Mouse (Mus musculus) brain, adult 2 months (tissue): Measurements from ENCODE around the gene Cpm.

Experiments used
- DNase-seq: peaks from one replicate; pipeline ENCODE4 v3.0.0; 2011; ENCODE audit warnings: low read depth, low spot score

The Cpm gene

DNA sequence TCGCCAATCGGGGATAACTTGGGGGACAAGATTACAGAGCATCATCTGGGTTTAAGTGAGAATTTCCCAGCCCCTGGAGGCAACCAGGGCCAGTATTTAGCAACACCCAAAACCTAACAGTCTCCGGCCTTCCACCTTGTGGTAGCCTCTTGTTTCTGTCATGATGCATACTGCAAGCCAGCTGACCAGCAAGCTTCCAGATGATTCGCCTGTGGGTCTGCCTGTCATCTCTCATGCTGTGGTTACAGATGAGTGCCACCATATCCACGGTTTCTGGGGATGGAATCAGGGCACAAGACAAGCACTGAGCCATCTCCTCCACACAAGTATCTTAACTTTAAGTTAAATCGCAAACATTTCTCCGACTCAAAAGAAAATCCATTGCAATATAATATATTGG lies 58.3 kb downstream of the Cpm start:
- DNase-seq = no peak

DNA sequence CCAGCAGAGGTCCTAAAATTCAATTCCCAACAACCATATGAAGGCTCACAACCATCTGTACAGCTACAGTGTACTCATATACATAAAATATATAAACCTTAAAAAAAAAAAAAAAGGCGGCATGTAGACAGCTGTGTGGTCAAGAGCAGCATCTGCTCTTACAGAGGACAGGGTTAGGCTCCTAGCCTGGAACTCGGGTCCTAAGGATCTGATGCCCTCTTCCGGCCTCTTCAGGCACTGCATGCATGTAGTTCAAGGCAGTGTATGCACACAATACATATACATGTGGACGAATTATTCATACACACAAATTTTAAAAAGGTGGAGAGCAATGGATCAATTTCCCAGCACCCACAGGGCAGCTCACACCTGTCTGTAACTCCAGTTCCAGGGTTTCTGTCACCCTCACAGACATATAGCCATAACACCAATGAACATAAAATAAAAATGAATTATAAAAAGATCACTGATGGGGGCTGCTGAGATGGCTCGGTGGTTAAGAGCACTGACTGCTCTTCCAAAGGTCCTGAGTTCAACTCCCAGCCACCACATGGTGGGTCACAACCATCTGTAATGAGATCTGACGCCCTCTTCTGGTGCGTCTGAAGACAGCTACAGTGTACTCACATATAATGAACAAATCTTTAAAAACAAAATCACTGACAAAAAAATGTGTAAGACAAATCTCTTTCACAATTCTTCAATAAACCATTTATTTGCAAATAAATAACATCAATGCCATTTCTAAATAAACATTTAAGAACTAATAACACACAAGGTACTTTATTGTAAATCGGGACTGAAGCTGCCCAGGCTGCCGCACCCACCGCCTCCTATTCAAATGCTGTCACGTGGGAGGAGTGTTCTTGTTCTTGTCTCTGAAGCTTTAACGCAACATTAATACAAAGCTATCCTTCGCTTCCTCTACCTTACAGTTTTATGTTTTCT lies 59.2 kb downstream of the Cpm start:
- peak; percentile 46 for DNase-seq

DNA sequence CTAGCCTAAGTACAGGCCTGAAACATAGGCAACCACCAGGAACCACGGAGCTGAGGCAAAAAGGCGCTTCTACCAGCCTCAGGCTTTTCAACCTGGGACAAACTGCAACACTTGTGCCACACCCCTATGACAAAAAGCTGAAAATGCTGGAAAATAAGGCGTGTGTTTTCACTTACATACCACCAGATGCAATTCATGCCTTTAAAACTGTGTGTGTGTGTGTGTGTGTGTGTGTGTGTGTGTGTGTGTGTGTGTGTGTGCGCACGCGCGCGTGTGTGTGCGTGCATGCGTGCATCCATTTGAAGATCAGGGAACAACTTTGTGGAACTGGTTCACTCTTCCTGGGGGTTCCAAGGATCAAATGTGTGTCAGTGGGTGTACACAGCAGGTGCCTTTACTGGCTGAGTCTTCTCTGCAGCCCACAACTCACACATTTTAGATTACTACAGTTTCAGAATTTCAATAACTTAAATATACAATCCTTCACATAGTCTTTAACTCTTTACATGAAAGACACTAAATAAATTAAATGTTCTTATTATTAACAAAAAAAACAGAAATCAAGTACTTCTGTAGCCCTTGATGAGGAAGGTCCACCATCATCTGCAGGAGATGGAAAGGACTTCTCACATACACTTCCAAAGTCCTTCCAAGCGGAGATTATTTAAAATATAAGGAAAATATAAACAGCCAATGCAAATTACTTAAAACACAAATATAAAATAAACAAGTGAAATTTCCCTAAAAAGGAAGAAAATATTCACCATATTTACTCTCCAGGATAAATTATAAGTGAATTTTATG lies 60.2 kb downstream of the Cpm start:
- DNase-seq = no peak

DNA sequence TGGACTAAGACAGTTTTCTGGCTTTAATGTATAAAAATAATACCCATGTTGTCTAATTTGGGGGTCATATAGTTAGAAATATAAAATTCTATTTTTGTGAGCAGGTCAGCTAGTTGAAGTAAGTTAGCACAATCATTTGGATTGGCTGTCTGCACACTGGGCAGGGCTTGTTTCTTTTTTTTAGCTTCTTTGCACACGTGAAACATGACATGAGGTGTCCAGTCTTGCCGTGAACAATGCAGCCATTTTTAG lies 60.7 kb downstream of the Cpm start:
- DNase-seq = no peak

DNA sequence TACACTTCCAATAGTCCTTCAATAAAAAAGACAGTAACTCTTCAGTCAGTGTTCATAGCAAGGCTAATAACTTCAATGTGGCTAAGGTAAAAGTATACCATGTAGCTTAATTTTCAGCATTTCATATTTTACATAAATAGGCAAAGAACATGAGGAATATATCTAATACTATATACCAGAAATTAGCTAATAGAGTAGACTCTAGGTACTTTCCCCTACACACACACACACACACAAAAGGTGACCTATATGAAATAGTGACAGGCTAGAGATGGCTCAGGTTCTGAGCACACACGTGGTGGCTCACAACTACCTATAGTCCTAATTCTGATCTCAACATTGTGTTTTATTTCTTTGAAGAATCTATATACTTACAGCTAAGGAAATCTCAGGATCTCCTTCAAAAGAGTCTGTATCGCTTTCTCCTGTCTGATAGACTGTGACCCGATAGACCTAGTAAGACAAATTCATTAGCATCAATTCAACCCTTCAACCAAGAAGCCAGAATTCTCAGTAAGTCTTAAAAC lies 61.5 kb downstream of the Cpm start:
- DNase-seq = no peak

DNA sequence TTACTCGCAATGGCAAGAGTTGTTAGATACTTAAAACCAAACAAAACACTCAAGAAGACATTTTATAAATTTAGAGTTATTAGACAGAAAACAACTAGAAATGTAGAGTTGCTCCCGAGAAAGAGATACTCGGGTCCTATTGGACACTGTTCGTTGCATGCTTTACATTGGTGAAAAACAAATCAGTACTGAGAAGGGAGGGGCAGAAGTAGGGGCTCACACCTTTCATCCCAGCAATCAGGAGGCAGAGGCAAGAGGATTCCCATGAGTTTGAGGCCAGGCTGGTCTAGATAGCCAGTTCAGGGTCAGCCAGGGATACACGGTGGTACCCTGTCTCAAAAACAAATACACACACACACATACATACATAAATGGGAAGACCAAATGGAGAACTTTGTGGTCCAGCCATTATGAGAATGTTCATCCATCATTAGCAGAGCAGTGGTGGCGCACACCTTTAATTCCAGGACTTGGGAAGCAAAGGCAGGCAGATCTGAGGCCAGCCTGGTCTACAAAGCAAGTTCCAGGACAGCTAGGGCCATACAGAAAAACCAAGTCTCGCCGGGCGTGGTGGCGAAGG lies 62.2 kb downstream of the Cpm start:
- DNase-seq = no peak

DNA sequence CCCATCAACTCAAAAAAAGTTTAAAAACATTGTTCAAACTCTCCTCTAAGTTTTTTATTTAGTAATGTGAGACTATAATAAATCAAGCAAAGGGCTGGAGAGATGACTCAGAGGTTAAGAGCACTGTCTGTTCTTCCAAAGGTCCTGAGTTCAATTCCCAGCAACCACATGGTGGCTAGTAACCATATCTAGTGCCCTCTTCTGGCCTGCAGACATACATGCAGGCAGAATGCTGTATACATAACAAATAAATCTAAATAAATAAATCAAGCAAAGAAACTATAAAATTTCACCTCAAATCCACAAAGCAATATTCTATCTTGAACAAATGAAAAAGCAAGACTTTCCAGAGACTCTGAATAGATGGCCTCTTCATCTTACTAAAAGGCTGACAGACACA lies 62.9 kb downstream of the Cpm start:
- DNase-seq = no peak

DNA sequence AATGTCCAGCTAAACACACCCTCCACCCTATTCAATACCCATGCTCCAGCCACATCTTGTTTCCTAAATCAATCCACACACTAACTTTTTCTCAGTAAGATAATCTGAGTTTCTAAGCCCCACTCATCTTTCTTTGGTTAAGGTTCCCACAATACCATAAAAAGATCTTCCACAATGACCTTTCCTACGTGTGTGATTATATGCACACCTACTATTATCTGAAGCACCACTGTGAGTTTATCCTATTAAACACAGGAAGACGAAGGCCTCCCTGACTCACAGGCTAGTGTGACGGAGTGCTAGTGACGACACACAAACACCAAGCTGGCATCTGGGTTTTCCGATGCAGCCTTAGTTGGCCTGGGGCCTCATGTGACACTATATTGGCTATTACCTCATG lies 63.7 kb downstream of the Cpm start:
- no peak for DNase-seq

DNA sequence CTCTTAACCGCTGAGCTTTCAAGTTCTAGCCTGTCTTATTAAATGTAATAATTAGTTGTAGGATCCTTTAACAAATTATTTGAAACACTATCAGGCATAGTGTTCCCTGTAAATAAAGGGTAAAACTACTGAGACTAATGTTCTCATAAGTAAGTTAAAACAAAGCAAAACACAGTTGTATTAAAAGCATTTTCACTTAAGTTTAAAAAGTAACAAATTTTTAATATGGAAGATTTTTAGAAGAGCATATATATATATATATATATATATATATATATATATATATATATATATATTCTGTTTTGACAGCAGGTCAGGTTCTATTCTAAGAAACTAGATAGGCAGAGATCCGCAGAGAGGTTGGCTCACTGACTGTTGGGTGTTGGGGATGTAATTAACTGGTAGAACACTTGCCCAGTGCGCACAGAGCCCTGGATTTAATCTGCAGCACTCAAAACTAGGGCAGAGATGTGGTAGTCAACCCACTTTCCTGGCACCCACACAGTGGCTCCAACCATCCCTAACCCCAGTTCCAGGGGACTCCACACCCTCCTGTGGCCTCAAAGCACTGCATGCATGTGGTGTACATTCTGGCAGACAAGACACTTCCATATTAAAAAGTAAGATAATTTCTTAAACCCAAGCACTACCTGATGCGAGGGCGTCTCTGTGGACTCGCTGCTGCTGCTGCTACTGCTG lies 65.1 kb downstream of the Cpm start:
- no peak for DNase-seq

DNA sequence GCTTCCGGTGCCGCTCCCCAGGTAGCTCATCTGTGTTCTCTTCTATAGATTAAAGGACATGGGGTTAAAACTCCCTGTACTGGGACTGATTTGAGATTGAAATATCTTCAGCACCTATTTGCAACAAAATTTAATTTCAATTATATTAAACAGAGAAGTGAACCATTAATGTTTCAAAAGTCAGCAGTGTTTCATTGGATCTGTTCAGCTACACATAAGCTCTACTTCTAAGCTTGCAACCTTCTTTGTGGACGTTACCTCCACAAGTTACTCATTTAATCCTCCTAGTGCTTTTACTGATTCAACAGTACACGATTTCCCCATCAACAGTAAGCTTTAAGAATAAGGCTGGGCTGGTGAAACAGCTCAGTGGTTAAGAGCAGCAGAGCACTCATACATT lies 65.7 kb downstream of the Cpm start:
- no peak for DNase-seq

DNA sequence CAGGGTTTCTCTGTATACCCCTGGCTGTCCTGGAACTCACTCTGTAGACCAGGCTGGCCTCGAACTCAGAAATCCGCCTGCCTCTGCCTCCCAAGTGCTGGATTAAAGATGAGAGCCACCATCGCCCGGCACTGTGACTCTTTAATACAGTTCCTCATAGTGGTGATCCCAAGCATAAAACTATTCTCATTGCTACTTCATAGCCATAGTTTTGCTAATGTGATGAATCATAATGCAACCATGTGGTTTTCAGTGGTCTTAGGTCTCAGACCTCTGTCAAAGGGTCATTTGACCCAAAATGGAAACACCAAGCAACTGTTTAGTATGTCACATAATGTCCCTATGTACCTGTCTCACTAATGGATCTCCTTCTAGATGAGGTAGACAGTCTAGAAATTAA lies 66.3 kb downstream of the Cpm start:
- DNase-seq = no peak

DNA sequence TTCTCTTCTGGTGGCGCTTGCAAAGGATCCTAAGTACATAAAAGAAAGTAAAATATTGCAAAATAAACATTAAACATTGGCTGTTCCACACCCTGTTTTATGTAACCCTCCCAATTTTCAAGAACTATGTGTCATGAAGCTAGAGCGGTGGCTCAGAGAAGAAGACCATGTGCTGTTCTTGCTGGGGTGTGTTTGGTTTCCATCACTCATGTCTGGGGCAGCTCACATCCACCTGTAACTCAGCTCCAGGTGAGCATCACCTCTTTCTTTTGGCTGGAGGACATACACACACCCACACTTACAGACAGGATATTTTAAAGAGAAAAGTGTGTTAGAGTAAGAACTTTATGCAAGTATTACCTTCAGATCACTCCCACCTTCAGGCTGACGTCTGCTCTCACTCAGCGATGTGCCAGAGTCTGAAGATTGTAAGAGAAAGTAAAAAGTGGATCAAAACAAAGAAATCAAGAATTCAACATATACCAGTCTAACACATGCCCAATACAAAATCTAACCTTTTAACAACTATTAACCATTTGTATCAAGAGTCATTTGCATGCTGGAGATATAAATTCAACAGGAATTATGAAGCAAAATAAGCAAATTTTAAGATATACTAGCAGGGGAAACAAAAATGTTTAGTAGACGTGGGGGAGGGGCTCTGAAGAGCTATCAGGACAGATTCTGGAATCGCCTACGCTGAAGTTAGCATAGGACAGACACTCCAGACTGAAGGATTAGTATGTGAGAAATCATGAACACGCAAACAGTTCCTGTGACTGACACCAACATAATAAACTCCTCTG lies 66.9 kb downstream of the Cpm start:
- no peak for DNase-seq

DNA sequence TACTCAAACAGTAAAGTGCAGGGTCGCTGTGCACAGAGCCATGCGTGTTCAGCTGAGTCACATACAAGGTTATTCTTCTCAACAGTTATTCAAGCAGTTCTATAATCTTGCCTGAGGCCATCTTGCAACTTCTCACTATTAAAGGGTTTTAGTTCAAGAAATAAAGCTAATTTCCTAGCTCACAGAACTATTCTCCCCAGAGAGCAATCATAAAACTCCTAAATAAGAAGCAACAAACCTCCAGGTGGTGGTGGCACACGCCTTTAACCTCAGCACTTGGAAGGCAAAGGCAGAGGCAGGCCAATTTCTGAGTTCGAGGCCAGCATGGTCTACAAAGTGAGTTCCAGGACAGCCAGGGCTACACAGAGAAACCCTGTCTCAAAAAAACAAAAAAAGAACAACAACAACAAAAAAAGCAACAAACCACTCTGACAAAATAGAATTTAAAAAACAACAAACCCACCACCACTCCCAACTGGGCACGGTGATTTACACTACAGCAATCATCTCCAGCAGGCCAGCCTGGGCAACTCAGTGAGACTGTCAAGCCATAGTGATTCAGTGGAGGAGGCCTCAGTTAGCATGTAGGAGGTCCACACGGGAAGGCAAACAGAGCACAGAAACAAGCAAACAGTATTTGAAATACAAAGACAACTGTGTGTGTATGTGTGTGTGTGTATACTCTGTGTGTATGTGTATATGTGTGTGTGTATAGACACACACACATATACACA lies 67.7 kb downstream of the Cpm start:
- DNase-seq = no peak

DNA sequence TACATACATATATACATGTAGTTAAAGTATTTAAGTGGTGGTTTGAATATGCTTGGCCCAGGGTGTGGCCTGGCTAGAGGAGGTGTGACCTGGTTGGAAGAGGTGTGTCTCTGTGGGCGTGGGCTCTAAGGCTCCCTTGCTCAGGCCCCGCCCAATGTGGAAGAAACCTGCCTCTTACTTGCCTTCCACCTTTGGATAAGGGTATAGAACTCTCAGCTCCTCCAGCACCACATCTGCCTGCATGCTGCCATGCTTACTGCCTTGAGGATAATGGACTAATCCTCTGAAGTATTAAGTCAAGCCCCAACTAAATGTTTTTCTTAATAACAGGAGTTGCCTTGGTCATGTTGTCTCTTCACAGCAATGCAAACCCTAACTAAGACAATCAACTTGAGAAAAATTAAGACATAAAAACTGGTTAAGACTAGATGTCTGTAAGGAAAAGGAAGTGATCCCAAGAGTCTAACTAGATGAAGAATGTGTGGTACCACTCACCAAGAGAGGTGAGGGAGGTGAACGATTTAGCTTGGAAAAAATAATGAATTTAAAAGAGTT lies 68.3 kb downstream of the Cpm start:
- no peak for DNase-seq

DNA sequence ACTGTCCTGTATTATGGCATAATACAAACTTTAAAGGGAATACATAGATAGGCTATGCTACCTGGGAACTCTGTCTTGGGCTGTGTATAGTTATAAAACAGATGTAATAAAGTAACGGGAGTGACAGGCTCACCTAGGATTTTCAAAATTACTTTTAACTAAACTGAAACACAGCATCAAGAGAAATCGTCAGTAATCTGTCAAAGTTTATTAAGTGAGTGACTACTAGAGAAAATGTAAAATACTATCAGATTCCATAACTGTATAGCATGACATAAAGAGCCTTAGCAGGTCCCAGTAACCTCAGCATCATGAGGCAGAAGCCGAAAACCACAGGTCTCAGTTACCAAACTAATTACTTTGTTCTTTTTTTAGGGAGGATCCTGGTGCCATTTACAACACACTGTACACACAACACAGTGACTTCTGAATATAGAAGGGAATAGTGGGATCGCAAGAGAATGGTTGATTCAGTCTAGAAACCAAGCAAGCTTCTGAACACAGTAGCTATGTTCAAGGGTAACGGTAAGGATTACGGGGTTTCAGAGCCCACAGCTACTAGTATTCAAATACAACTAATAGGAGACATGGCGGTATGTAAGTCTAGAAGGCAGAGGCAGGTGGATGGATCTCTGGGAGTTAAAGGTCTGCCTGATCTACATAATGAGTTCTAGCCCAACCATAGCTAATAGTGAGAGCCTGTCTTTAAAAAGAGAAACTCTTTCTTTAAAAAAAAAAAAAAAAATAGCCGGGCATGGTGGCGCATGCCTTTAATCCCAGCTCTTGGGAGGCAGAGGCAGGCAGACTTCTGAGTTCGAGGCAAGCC lies 69.2 kb downstream of the Cpm start:
- DNase-seq = no peak

DNA sequence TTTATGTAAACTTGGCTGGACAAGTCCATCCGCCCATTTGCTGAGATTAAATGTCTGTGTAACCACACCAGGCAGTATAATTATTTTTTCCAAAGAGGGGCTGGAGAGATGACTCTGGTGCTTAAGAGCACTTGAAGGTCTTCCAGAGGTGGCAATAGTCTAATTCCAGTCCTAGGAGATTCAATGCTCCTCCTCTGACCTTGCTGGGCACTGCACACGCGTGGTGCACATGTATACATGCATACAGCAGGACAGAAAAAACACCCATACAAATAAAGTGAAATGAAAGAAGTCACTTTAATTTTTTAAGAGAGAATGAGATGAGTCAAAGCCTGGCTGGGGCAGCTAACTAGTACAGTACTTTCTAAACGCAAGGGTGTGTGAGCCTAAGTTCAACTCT lies 70.6 kb downstream of the Cpm start:
- no peak for DNase-seq

DNA sequence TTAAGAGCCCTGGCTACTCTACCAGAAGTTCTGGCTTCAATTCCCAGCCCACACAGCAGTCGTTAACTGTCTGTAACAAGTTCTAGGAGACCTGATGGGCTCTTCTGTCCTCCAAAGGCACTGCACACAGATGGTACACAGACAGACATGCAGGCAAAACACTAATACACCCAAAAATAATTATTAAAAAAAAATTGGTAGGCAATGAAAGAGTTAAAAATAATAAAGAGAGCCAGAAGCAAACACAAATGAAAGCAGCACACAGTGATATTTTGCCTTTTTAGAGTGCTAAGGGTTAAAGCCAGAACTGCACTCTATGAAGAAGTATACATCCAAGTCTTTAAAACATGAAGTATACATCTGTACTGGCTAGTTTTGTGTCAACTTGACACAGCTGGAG lies 71.2 kb downstream of the Cpm start:
- DNase-seq = no peak

DNA sequence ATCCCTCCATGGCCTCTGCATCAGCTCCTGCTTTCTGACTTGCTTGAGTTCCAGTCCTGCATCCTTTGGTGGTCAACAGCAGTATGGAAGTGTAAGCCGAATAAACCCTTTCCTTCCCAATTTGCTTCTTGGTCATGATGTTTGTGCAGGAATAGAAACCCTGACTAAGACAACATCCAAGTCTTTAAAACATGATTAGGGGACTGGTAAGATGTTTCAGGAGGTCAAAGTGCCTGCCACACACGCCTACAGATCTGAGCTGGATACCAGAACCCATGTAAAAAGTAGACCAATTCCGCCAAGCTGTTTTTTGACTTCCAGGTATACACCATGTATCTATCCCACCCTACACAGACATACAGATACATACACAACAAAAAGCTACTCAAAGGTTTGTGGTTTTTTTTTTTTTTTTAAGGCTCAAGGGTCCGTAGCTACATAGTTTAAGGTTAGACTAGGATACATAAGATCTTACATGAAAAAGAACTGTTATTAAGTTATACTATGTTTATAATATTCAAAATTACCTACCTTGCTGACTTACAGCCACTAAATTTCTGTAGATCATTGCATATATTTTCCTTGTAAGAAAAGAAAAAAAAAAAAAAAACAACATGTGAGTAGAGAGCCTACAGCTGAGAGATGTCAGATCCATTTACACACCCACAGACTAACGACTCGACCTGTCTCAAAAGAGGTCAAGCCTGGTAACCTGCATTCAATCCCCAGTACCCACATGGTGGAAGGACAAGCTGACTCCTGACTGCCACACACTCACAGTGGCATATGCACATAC lies 71.9 kb downstream of the Cpm start:
- no peak for DNase-seq
